Mouse (Mus musculus): Measurements from ENCODE around the gene Msi2. TPM values are rescaled to one million over a fixed set of nuclear protein-coding genes. Genes with fewer than 3 reads are reported as not detected.

Gene Msi2
- polyA plus RNA-seq, 1 experiment, result 14.2 TPM

GRCm38 (mm10) chr11:88310773-88311172, 407.5 kb downstream of the Msi2 start:
- TF ChIP-seq CTCF (IDR thresholded peaks at IDR 0.05; ENCODE audit: extremely low read depth, insufficient read depth, insufficient read length, insufficient replicate concordance) (no peak), POLR2A (IDR thresholded peaks at IDR 0.05; ENCODE audit: low read depth, low read length) (no peak)
- 85% methylated on average over 6 of the region's 6 CpGs for WGBS

GRCm38 (mm10) chr11:88309059-88309700, 409.1 kb downstream of the Msi2 start:
- 85% methylated on average over 10 of the region's 10 CpGs for WGBS
- TF ChIP-seq POLR2A (IDR thresholded peaks at IDR 0.05; ENCODE audit: low read depth, low read length) (no peak), CTCF (IDR thresholded peaks at IDR 0.05; ENCODE audit: extremely low read depth, insufficient read depth, insufficient read length, insufficient replicate concordance) (no peak)
- H3K4me1 ChIP-seq (ENCODE audit: control insufficient read depth, insufficient read depth, insufficient read length), result no peaks in the 10 kb centered on the region

More at GRCm38 (mm10) chr11:88310773-88311172, 407.5 kb downstream of the Msi2 start:
- no peak for DNase-seq (ENCODE audit: low read depth in 1 of 2, low spot score in 2 of 2)
- H3K36me3 ChIP-seq (ENCODE audit: control insufficient read depth, insufficient read depth, low read length), result no peaks in the 10 kb centered on the region
- no peak overlapping the region for H3K27ac ChIP-seq (ENCODE audit: insufficient read depth, low read length)
- no peaks in the 10 kb centered on the region for H3K27me3 ChIP-seq (ENCODE audit: control insufficient read depth, insufficient read depth, low read length)
- no peaks in the 10 kb centered on the region for H3K4me1 ChIP-seq (ENCODE audit: control insufficient read depth, insufficient read depth, insufficient read length)
- H3K4me3 ChIP-seq (ENCODE audit: extremely low read depth, insufficient read depth, insufficient read length), result no peak overlapping the region

GRCm38 (mm10) chr11:88307616-88308543, 410.4 kb downstream of the Msi2 start:
- DNase-seq (ENCODE audit: low read depth in 1 of 2, low spot score in 2 of 2), result no peak
- 85% methylated on average over 14 of the region's 14 CpGs for WGBS
- Histone ChIP-seq H3K4me3 (ENCODE audit: extremely low read depth, insufficient read depth, insufficient read length) (no peak overlapping the region), H3K27ac (ENCODE audit: insufficient read depth, low read length) (no peak overlapping the region), H3K4me1 (ENCODE audit: control insufficient read depth, insufficient read depth, insufficient read length) (no peaks in the 10 kb centered on the region), H3K36me3 (ENCODE audit: control insufficient read depth, insufficient read depth, low read length) (no peaks in the 10 kb centered on the region), H3K27me3 (ENCODE audit: control insufficient read depth, insufficient read depth, low read length) (no peaks in the 10 kb centered on the region)
- no peak for TF ChIP-seq CTCF (IDR thresholded peaks at IDR 0.05; ENCODE audit: extremely low read depth, insufficient read depth, insufficient read length, insufficient replicate concordance)
- TF ChIP-seq POLR2A (IDR thresholded peaks at IDR 0.05; ENCODE audit: low read depth, low read length), result no peak

More at GRCm38 (mm10) chr11:88309059-88309700, 409.1 kb downstream of the Msi2 start:
- Histone ChIP-seq H3K4me3 (ENCODE audit: extremely low read depth, insufficient read depth, insufficient read length) (no peak overlapping the region), H3K27me3 (ENCODE audit: control insufficient read depth, insufficient read depth, low read length) (no peaks in the 10 kb centered on the region), H3K27ac (ENCODE audit: insufficient read depth, low read length) (no peak overlapping the region), H3K36me3 (ENCODE audit: control insufficient read depth, insufficient read depth, low read length) (no peaks in the 10 kb centered on the region)
- DNase-seq (ENCODE audit: low read depth in 1 of 2, low spot score in 2 of 2), result no peak

GRCm38 (mm10) chr11:88305759-88306158, 412.6 kb downstream of the Msi2 start:
- WGBS, result 73% methylated on average over 6 of the region's 6 CpGs
- no peaks in the 10 kb centered on the region for H3K36me3 ChIP-seq (ENCODE audit: control insufficient read depth, insufficient read depth, low read length)
- no peak for DNase-seq (ENCODE audit: low read depth in 1 of 2, low spot score in 2 of 2)
- TF ChIP-seq CTCF (IDR thresholded peaks at IDR 0.05; ENCODE audit: extremely low read depth, insufficient read depth, insufficient read length, insufficient replicate concordance) (no peak), POLR2A (IDR thresholded peaks at IDR 0.05; ENCODE audit: low read depth, low read length) (no peak)
- no peaks in the 10 kb centered on the region for H3K27me3 ChIP-seq (ENCODE audit: control insufficient read depth, insufficient read depth, low read length)
- H3K27ac ChIP-seq (ENCODE audit: insufficient read depth, low read length), result no peak overlapping the region
- H3K4me3 ChIP-seq (ENCODE audit: extremely low read depth, insufficient read depth, insufficient read length), result no peak overlapping the region
- H3K4me1 ChIP-seq (ENCODE audit: control insufficient read depth, insufficient read depth, insufficient read length), result no peaks in the 10 kb centered on the region

GRCm38 (mm10) chr11:88301619-88302018, 416.7 kb downstream of the Msi2 start:
- Histone ChIP-seq H3K36me3 (ENCODE audit: control insufficient read depth, insufficient read depth, low read length) (no peaks in the 10 kb centered on the region), H3K4me3 (ENCODE audit: extremely low read depth, insufficient read depth, insufficient read length) (no peak overlapping the region), H3K27me3 (ENCODE audit: control insufficient read depth, insufficient read depth, low read length) (no peaks in the 10 kb centered on the region), H3K4me1 (ENCODE audit: control insufficient read depth, insufficient read depth, insufficient read length) (no peaks in the 10 kb centered on the region), H3K27ac (ENCODE audit: insufficient read depth, low read length) (no peak overlapping the region)
- 84% methylated on average over 6 of the region's 6 CpGs for WGBS
- TF ChIP-seq POLR2A (IDR thresholded peaks at IDR 0.05; ENCODE audit: low read depth, low read length), result no peak
- no peak for TF ChIP-seq CTCF (IDR thresholded peaks at IDR 0.05; ENCODE audit: extremely low read depth, insufficient read depth, insufficient read length, insufficient replicate concordance)
- DNase-seq (ENCODE audit: low read depth in 1 of 2, low spot score in 2 of 2), result no peak

- Histone ChIP-seq H3K4me1 (ENCODE audit: control insufficient read depth, insufficient read depth, insufficient read length) (peaks cover under 1% of the 10 kb centered on the region; the same call in 1 of the 2 replicates), H3K27ac (ENCODE audit: insufficient read depth, low read length) (no peak overlapping the region), H3K4me3 (ENCODE audit: extremely low read depth, insufficient read depth, insufficient read length) (no peak overlapping the region), H3K27me3 (ENCODE audit: control insufficient read depth, insufficient read depth, low read length) (no peaks in the 10 kb centered on the region), H3K36me3 (ENCODE audit: control insufficient read depth, insufficient read depth, low read length) (no peaks in the 10 kb centered on the region)
- DNase-seq (ENCODE audit: low read depth in 1 of 2, low spot score in 2 of 2), result no peak
- WGBS, result 80% methylated on average over 4 of the region's 4 CpGs
- no peak for TF ChIP-seq CTCF (IDR thresholded peaks at IDR 0.05; ENCODE audit: extremely low read depth, insufficient read depth, insufficient read length, insufficient replicate concordance)
- TF ChIP-seq POLR2A (IDR thresholded peaks at IDR 0.05; ENCODE audit: low read depth, low read length), result no peak
These were observed 419.0 kb downstream of the Msi2 start for GRCm38 (mm10) chr11:88299345-88299744.
